Mouse (Mus musculus) T-helper 17 cell (primary cell): ENCODE measurements at regions not wholly inside any gene's neighbourhood (a gene's known extent, or its start where the extent isn't known, plus 50 kb on each side); places are given as distances from the start of the nearest gene placed in this dataset.

Source experiments
- in situ Hi-C, 2 experiments: fragments of 300-600 bp; cut with MboI, MseI; formaldehyde crosslinking; loops; 1 replicate in 1 of 2; 2 replicates in 1 of 2; pipeline ENCODE4 v1.15.1; 2025; ENCODE audit warnings: high pct_unique_total_duplicates in 2 of 2

DNA sequence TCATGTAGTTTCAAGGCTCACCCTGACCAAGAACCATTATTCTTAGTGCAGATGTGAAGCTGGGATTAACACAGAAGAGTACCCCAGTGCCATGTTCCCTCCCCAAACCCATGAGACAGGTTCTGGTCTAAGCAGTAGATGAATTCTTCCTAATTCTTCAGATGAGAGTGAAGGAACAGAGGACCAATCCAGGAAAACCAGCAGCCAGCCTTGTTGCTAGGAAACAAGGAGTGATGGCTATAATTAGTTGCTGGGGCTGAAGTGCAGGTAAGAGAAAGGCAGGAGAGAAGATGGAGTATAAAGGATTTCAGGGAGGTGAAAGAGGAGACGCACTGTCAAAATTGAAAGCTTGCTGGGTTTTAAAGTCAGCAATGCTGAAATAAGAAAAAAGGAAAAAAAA lies 128.4 kb upstream of the Map1b start:
- in situ Hi-C loops, result no loop called here

DNA sequence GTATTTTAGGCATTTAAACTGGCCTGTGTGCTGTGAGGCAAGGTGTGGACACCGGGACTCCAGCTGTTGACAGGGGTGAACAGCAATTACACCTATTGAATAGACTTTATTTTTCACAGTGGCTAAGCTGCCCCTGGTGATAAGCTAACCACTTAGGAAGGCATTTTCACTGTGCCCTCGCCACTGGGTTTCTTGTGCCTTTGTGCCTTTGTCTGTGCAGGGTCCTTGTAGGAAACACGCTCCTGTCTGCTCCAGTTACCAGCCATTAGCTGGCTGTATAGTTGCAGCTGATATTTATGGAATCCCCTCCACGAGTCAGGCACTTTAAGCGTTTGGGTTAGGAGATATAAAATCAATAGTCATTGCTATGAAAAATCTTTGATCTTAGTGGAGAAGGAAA lies 126.5 kb upstream of the Map1b start:
- in situ Hi-C loops, result no loop called here

GRCm38 (mm10) chr13:99642301-99642700 lies 126.0 kb upstream of the Map1b start:
- in situ Hi-C loops, result no loop called here

GRCm38 (mm10) chr13:99641386-99642165 lies 125.2 kb upstream of the Map1b start:
- in situ Hi-C loops, result no loop called here

DNA sequence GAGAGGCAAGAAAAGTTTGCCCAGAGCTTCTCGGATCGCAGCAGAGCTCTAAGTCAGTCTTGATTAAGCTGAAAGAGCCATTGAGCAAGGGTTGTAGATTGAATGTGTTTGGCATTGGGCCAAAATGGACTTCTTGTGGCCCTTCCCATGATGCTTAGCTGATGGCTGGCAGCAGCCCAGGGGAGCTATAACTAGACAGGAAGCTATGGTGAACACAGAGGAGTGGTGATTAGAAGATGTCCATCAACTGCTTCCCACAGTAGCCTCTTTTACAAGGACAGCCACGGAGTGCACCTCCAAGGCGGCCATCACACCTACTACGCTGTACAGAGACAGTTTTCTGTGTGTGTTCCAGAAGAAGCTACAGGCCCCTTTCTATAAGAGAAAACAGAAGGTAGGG lies 116.4 kb upstream of the Map1b start:
- in situ Hi-C loops, result no loop called here

- in situ Hi-C loops, result no loop called here
Measured at GRCm38 (mm10) chr13:99630800-99631199, 114.5 kb upstream of the Map1b start.

DNA sequence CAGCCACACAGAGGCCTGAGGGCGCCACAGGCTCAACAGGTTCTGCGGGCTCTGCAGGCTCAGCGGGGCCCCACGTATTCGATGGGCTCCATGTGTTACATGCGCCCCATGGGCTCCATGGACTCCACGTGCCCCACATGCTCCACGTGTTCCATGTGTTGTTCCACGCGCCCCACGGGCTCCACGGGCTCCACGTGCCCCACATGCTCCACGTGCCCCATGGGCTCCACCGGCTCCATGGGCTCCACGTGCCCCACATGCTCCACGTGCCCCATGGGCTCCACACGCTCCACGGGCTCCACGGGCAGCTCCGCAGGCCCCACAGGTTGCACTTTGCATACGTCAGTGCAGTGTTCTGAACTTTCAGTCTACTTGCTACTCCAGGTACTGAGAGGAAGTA lies 114.0 kb upstream of the Map1b start:
- in situ Hi-C loops, result no loop called here

DNA sequence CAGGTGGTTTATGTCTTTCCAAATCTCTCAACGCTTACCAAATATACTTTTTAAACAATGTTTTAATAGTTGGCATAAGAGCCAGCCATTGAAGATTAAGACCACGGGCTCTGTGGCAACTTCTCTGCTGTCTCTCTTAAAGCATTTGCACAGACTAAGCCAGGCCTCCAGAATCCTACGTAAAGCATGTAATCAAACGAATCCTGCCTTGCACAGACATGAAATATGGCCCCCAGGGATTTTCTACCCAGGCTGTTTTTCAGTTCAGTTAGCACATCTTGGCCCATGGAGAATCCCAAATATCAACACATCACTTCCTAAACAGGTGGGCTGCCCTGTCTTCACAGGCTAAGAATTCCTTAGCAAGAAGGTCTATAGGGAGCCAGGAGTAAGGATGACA lies 108.9 kb upstream of the Map1b start:
- in situ Hi-C loops, result loop anchor here in 1 of 2 experiments (10.0 kb wide), 1 partner anchor 1520 kb away; no protein-coding TSS in a partner anchor

GRCm38 (mm10) chr13:99618332-99618731 lies 102.0 kb upstream of the Map1b start:
- in situ Hi-C loops, result no loop called here

DNA sequence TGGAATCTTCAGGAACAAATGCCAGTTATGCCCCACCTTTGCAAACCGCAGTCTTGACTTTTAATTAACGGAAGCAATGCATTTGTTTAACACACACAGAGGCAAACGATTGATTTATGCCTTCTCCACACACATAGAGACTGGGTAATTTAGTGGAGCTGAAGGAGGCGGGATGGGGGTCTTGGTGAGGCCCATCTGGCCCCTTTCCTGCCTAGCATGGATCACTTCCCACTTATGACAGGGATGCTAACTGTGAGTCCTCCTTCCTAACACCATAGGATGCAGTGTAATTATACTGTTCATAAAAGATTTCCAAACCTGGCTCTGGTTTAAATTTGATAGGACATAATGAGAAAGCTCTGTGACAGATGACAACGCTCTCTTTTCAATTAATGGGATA lies 101.1 kb upstream of the Map1b start:
- in situ Hi-C loops, result no loop called here

- in situ Hi-C loops, result no loop called here
Measured at GRCm38 (mm10) chr13:99611715-99612494, 95.6 kb upstream of the Map1b start.

DNA sequence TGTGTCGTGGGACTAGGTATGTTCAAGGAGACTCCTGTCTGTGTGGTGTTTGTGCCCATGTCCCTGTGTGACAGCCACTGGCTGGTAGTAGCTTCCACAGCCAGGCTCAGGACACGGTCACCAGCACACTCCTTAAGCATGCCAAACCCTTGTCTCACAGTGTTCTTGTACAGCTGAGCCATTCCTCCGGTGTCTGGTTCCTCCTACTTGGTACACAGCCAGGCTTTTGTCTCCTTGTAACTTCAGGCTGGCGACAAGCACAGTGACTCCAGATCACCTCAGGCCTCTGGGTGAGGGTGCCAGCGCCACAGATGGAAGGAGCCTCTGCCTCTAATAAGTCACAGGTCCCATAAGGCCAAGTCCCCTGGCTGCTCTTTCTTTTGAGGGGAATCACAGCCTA lies 94.2 kb upstream of the Map1b start:
- in situ Hi-C loops, result no loop called here

- in situ Hi-C loops, result loop anchor here in 1 of 2 experiments (5.0 kb wide), 1 partner anchor 82 kb away; no protein-coding TSS in a partner anchor
Measured at GRCm38 (mm10) chr13:99609151-99610146, 93.1 kb upstream of the Map1b start.

DNA sequence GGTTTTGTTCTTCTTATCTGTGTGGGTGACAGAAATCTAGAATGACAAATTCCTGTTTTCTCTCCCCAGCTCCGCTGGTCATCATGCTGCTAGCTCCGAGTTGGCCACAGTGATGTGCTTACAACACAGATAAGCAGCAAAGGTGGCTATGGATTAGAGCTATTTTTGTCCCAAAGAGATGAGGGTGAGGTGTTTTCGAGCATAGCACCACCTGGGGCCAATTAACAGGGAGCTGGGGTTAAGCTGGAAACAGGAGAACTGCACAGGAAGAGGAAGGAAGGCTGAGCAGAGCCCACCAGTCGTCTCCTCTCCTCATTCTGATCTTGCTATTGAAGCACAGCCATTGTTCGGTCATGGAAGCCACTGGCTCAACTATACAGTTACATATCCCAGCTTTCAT lies 92.3 kb upstream of the Map1b start:
- in situ Hi-C loops, result loop anchor here in 1 of 2 experiments (5.0 kb wide), 1 partner anchor 81 kb away; no protein-coding TSS in a partner anchor

DNA sequence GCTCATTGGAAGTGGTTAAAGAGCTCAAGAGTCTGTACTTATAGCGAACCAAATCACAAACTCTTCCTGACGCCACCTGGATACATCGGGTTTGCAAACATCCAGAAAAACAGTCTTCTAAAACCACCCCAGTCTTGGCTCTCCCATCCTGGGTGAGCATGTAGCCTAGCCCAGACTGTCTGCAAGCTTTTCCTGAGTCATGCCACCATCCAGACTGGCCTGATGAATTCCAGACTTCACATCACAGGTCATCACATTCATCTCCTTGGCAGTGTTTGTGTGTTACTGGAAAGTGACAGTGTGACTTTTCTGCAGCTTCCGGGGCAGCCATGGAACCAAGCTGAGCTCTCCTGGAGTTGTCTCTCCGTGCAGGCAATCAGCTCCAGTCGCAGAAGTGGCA lies 90.9 kb upstream of the Map1b start:
- in situ Hi-C loops, result loop anchor here in 1 of 2 experiments (5.0 kb wide), 1 partner anchor 80 kb away; no protein-coding TSS in a partner anchor

DNA sequence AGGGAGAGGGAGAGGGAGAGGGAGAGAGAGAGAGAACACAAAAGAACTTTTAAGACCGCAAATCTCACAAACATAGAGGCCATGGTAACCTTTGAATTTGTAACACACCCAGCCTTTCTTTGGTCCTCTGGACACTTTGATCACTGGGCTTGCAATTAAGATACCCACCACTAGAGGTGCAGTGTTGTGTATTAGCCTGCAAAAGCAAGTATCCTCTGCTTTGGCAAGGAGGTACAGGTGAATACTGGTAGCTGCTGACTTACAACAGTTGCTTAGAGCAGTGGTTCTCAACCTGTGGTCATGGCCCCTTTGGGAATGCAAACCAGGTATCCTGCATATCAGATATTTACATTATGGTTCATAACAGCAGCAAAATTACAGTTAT lies 90.3 kb upstream of the Map1b start:
- in situ Hi-C loops, result loop anchor here in 1 of 2 experiments (5.0 kb wide), 1 partner anchor 79 kb away; no protein-coding TSS in a partner anchor

DNA sequence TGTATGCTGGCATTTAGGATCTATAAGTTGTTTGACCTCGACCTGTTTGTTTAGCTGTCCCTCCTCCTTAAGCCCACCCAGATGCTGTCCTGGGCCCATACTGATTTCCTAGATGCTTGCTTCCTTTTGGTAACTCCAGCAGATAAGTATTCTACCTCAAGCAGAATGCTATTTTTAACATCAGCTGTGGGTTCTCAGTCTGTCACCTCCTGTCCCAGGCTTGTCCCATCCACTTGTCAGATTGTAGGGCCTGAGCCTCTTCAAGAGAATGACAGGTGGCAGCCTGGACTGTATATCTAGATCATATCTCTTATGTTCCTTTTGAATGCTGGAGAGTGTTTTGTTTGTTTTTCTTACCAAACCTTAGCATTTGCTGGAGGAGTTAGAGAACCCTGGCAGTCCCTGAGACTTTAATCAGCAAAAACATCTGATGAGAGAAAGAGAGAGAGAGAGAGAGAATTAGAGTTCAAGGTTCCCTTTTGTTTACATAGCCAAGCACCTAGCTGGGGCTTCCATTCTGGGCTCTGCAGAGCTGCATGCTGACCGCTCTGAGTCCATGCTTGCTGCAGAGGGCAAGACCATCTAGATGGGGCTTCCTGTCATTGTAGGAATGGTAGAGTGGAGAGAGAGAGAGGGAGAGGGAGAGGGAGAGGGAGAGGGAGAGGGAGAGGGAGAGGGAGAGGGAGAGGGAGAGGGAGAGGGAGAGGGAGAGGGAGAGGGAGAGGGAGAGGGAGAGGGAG lies 89.7 kb upstream of the Map1b start:
- in situ Hi-C loops, result loop anchor here in 1 of 2 experiments (5.0 kb wide), 1 partner anchor 79 kb away; no protein-coding TSS in a partner anchor

DNA sequence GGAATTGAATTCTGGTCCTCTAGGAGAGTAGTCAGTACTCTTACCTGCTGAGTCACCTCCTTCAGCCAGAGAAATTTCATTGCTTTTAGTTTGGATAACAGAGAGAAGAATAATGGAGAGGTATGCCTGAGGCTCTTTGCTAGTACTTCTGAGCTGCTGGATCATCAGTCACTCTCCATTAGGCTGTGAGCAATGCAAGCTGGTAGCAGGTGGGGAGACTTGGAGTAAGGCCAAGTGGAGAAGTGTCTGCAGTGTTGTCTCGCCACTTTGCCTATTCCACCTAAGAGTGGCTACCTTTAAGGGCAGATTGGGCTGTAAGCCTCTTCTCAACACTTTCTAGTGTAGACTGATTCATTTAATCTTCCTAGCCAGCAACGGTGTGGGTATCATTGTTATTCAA lies 81.6 kb upstream of the Map1b start:
- in situ Hi-C loops, result no loop called here

DNA sequence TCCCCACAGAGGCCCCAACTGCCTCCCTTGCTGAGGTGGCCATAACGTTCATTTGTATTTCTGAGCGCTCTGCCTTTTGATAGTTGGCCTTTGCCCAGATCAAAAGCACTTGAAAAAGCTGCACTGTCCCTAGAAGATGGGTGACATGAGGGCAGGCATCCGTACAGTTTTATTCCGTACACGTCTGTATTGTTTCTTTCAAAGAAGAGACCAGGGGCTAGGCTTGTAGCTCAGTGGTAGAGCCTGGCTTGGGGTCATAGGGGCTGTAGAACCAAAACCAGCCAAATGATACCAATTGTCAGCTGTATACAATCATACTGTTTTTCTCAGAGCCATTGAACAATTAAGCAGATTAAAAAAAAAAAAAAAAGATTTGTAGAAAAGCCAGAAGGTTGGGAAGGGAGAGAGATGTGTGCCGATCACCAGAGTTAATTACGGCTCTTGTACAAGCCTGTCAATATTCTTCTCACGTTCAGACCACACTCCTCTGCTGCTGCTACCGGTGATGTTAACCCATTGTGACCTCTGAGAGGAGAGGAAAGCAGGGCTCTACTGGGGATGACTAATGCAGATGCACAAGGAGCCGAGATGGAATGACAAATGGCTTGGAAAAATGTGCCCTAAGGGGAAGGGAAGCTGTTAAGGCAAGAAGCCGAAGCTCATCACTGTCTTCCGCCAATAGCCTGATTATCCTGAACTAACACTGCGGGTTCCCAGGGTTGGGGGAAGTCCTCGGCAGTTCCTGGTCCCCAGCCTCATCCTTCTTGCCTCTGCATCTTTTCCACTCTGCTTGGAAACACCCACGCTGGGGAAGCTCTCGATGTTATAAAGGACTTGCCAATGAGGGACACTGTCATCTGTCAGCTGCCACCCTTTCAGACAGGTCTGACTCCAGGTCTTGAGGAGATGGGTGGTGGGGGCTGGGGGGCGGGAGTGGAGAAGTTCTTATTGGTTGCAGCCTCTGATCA lies 77.8 kb upstream of the Map1b start:
- in situ Hi-C loops, result no loop called here
